ENCODE assay signal across 15 mouse cellular contexts in the genomic region with DNA sequence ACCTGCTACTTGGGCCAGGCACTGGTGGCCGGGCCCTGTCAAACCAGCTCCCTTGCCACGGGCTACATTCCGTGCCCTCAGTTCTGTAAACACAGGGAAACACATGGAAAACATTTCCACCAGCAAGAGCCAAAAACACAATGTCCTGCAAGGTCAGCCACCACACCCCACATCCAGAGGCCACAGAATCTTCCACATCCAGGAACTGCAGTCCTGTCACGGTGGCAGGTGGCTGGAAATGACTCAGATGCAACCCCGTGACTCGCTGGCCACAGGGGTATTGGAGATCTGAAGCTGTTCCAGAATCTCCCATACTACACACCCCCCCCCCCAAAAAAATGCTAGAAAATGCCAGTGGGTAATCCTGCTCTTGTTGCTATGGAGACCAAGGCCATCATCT. TPM values are rescaled to one million over a fixed set of nuclear protein-coding genes. Genes with fewer than 3 reads are reported as not detected.
DNase-seq lines count a peak whose midpoint lies in the region; ATAC-seq and TF ChIP-seq lines count a peak whose summit lies in the region.
"Had no signal": no experiment of that assay in that cellular context is flagged by ENCODE, and none has a peak within 500 bp of the region (broad histone marks: within the 10 kb centered on the region; RNA-seq: fewer than 3 reads in every experiment).

No protein-coding gene starts in this region.

- H3K27me3 ChIP-seq in lung, postnatal 0 days (replicated peaks; ENCODE audit: insufficient read depth, low read length) = no peaks in the 10 kb centered on the region
- no peaks in the 10 kb centered on the region for H3K27me3 ChIP-seq in hindbrain, embryonic 16.5 days (replicated peaks; ENCODE audit: control insufficient read depth, insufficient read depth, low read length)
- H3K27me3 ChIP-seq: limb, embryonic 12.5 days had no signal

- H3K4me1 ChIP-seq in lung, postnatal 0 days (ENCODE audit: insufficient read depth, low read depth, low read length) = peaks cover 5% of the 10 kb centered on the region
- 0 out of 2 replicates have a peak, but pooled peaks cover 3% of the 10 kb centered on the region for H3K4me1 ChIP-seq in lung, adult 2 months (ENCODE audit: control insufficient read depth, insufficient read depth, low read length)
- H3K4me1 ChIP-seq in hindbrain, embryonic 16.5 days (ENCODE audit: control insufficient read depth, insufficient read depth, low read depth, low read length) = peaks cover 7% of the 10 kb centered on the region; the same call in 1 of the 2 replicates
- H3K4me1 ChIP-seq: liver, embryonic 15.5 days had no signal

- no peak overlapping the region for H3K9ac ChIP-seq in lung, postnatal 0 days (replicated peaks; ENCODE audit: low read depth)
- no peak overlapping the region for H3K9ac ChIP-seq in hindbrain, embryonic 16.5 days (ENCODE audit: low read depth, low read length)
- H3K9ac ChIP-seq: limb, embryonic 12.5 days; liver, embryonic 15.5 days had no signal

- peak; percentile 94 for DNase-seq in heart, adult 11 months
- DNase-seq in heart, postnatal 25 days (ENCODE audit: low spot score) = no peak
- DNase-seq in lung, postnatal 0 days (ENCODE audit: low spot score) = peak; percentile 32
- DNase-seq in lung, adult 2 months = no peak
- DNase-seq in 416B (ENCODE audit: low read depth) (peak; percentile 15), NIH3T3 (ENCODE audit: low read depth) (peak; percentile 56)
- no peak for DNase-seq in frontal cortex, postnatal 25 days (ENCODE audit: low spot score in 2 of 2)
- DNase-seq: heart, postnatal 36 days; retina, postnatal 1 day had no signal

- H3K36me3 ChIP-seq in lung, postnatal 0 days (ENCODE audit: insufficient read depth, low read length) = no peaks in the 10 kb centered on the region
- no peaks in the 10 kb centered on the region for H3K36me3 ChIP-seq in hindbrain, embryonic 16.5 days (ENCODE audit: control insufficient read depth, insufficient read depth, low read length)
- H3K36me3 ChIP-seq: limb, embryonic 12.5 days; liver, embryonic 15.5 days had no signal

- H3K4me3 ChIP-seq in lung, postnatal 0 days (ENCODE audit: low read depth, low read length) = no peak overlapping the region
- no peak overlapping the region for H3K4me3 ChIP-seq in lung, adult 2 months (replicated peaks; ENCODE audit: extremely low read depth, low read depth, low read length)
- no peak overlapping the region for H3K4me3 ChIP-seq in hindbrain, embryonic 16.5 days (ENCODE audit: low read length)
- H3K4me3 ChIP-seq: limb, embryonic 12.5 days; liver, embryonic 15.5 days; megakaryocyte, embryonic 14.5 days had no signal

- no peaks in the 10 kb centered on the region for H3K9me3 ChIP-seq in lung, postnatal 0 days (ENCODE audit: low read length)
- H3K9me3 ChIP-seq in hindbrain, embryonic 16.5 days (ENCODE audit: control insufficient read depth, low read length) = no peaks in the 10 kb centered on the region
- H3K9me3 ChIP-seq: limb, embryonic 12.5 days; liver, embryonic 15.5 days; megakaryocyte, embryonic 14.5 days had no signal

- TF ChIP-seq POLR2A in lung, adult 2 months (IDR thresholded peaks at IDR 0.05; ENCODE audit: borderline replicate concordance, extremely low read depth, low read depth, low read length) = no peak

- intact Hi-C loops in heart, postnatal 25 days (cut with DNase I) = no loop called here

- ATAC-seq in lung, postnatal 0 days = 0 out of 2 replicates have a peak, but pooled peaks have one; percentile 21
- no peak for ATAC-seq in hindbrain, embryonic 16.5 days
- ATAC-seq: forebrain, embryonic 14.5 days had no signal

- no peak for TF ChIP-seq CTCF in lung, postnatal 0 days (IDR thresholded peaks at IDR 0.05)
- TF ChIP-seq CTCF in lung, adult 2 months (IDR thresholded peaks at IDR 0.05; ENCODE audit: insufficient read depth, low read length) = no peak

- WGBS in lung, postnatal 0 days = 42% methylated on average over 6 of the region's 6 CpGs
- 35% methylated on average over 6 of the region's 6 CpGs for WGBS in lung, adult 2 months
- WGBS in hindbrain, embryonic 16.5 days = 70% methylated on average over 6 of the region's 6 CpGs

- no peak overlapping the region for H3K27ac ChIP-seq in lung, postnatal 0 days (ENCODE audit: low read length)
- no peak overlapping the region for H3K27ac ChIP-seq in hindbrain, embryonic 16.5 days (ENCODE audit: low read depth, low read length)
- H3K27ac ChIP-seq: limb, embryonic 12.5 days; liver, embryonic 15.5 days had no signal

- TF ChIP-seq EP300 in lung, postnatal 0 days (IDR thresholded peaks at IDR 0.05) = no peak

- H3K4me2 ChIP-seq in lung, postnatal 0 days (replicated peaks; ENCODE audit: low read depth, low read length) = no peak overlapping the region
- no peak overlapping the region for H3K4me2 ChIP-seq in hindbrain, embryonic 16.5 days (ENCODE audit: low read length)
- H3K4me2 ChIP-seq: heart, embryonic 11.5 days; limb, embryonic 12.5 days; liver, embryonic 15.5 days had no signal

RNA-seq across cellular contexts. Expression of gene Sned1, which starts 6.4 kb away (rescaled TPM):
- 10 to 100 TPM; 10.4 to 12.8 TPM for total RNA-seq in heart, postnatal 25 days (2021)
- 8.4 and 13.8 TPM in 2 replicates for polyA plus RNA-seq in lung, postnatal 0 days (2015; fragmentation: Nextera tagmentation; extraction: Ambion mirVana)
- polyA plus RNA-seq in lung, adult 2 months (2012; rRNA removed) = 26.6 and 28.1 TPM in 2 replicates
- polyA plus RNA-seq in hindbrain, embryonic 16.5 days (2015; fragmentation: Nextera tagmentation; extraction: Ambion mirVana) = 12.1 and 12.7 TPM in 2 replicates

Comparison
In these comparisons a context has a peak if more than half of its experiments do, and no peak if none do; other contexts are left out.
1. DNase-seq: peak in heart, adult 11 months (single experiment), lung, postnatal 0 days (single experiment), 416B (single experiment) and NIH3T3 (single experiment); none in heart, postnatal 25 days (single experiment), lung, adult 2 months (single experiment) and frontal cortex, postnatal 25 days (0 of 2).